Mouse (Mus musculus): ENCODE results near the gene Lrg1.

GRCm38 (mm10) chr17:56117251-56117710 lies 4.5 kb downstream of the Lrg1 start, which contains the start of gene Plin5:
- no peak for TF ChIP-seq CTCF (IDR thresholded peaks at IDR 0.05; ENCODE audit: control insufficient read depth, insufficient read depth, low read length)
- TF ChIP-seq POLR2A (IDR thresholded peaks at IDR 0.05; ENCODE audit: borderline replicate concordance, control insufficient read depth, low read depth, low read length) = no peak

All from bone marrow, adult 2 months (tissue).